Mouse (Mus musculus): ENCODE measurements at regions not wholly inside any gene's neighbourhood (a gene's known extent, or its start where the extent isn't known, plus 50 kb on each side); places are given as distances from the start of the nearest gene placed in this dataset.
A peak's percentile ranks its signal among the peaks of the same experiment; 100 is the strongest.

DNA sequence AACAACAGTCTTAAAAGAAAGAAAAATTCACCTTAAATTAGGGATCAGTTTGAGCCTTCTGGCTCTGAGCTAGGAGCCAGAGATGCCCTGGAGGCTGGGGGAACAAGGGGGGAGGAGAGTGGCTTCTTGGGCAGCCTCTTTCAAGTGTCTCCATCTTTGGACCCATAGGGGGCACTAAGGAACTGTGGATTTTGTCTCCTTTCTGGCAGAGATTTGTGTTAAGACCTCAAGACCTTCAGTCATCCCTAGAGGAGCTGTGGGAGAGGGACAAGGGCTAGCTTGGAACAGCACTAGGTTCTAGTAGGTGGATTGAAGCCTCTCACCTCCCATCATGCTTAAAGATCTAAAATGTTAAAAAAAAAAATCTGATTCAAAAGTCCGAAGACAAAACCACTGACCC is 155.2 kb downstream of the Opa1 start:
- Histone ChIP-seq H3K27me3 (ENCODE audit: control insufficient read depth, insufficient read depth, low read length) (peaks cover 4% of the 10 kb centered on the region; the same call in 1 of the 2 replicates), H3K36me3 (ENCODE audit: control insufficient read depth, insufficient read depth, low read length) (no peaks in the 10 kb centered on the region), H3K9me3 (ENCODE audit: control insufficient read depth, low read length) (no peaks in the 10 kb centered on the region), H3K4me3 (replicated peaks; ENCODE audit: low read length) (no peak overlapping the region), H3K9ac (ENCODE audit: low read depth, low read length, severe bottlenecking) (no peak overlapping the region), H3K4me1 (ENCODE audit: control insufficient read depth, insufficient read depth, low read length) (peaks cover 41% of the 10 kb centered on the region), H3K4me2 (replicated peaks; ENCODE audit: low read depth, low read length, severe bottlenecking) (peak overlapping the region; percentile 39), H3K27ac (replicated peaks; ENCODE audit: low read depth, low read length) (peak overlapping the region; percentile 59; the same call in 1 of the 2 replicates)
- TF ChIP-seq POLR2A (IDR thresholded peaks at IDR 0.05; ENCODE audit: borderline replicate concordance, extremely low read depth, insufficient read depth, insufficient read length), result no peak
- WGBS, result 4% methylated on average over 1 of the region's 1 CpGs
- ATAC-seq (ENCODE audit: low FRiP score, low read depth) (peak; percentile 69), DNase-seq (ENCODE audit: low spot score) (peak; percentile 83)

DNA sequence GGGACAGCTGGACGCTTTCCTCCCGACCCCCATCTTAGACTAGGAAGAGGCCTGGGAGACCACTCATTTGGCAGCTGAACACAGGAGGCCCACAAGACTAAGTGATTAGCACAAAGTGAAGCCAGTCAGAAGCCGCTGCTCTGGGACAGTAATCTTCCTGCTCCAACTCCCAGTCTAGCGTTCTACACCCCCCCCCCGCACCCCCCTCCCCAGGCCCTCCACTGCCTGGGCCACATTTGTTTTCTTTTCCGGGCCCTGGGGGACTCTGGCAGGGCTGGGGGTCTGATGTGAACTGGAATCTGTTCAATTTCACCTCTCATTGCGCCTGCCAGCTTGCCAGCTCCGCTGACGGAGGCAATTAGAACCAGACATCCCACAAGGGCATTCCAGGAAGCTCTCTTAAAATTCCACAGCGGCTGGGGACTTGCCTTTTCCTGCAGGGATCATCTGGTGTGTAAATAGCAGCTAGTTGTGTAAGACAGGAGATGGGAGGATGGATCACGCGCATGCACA is 155.7 kb downstream of the Opa1 start:
- H3K4me3 ChIP-seq (replicated peaks; ENCODE audit: low read length), result no peak overlapping the region

DNA sequence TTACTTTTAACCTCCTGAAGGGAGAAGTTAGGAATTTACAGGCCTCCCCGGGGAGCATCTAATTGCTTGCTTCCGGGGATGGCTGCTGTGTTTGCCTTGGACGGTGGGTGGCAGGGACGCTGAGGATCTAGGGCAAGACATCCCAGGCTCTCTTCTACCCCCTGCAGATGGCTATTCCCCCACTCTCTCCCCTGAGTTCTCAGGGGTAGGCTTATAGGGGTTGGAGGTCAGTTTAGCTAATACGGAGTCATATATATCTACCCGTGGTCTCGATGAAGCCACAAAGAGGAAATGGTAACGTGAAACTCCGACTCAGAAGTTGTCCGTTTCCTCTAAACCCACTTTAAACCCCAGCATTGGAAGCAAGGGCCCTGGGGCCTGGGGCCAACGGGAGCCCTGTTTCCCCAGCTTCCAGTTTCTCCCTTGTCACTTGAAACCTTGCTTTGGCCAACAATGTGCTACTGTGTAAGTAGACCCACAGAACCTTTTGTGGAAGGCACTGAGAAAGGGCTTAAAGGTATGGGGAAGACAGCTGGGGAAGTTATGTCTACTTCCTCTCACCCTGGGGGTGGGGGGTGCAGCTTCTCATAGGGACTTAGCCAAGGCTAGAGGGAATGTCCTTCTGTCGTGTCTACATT is 156.4 kb downstream of the Opa1 start:
- H3K9me3 ChIP-seq (ENCODE audit: control insufficient read depth, low read length), result no peaks in the 10 kb centered on the region
- ATAC-seq (ENCODE audit: low FRiP score, low read depth) (peak; percentile 18), DNase-seq (ENCODE audit: low spot score) (peak; percentile 43)
- H3K4me1 ChIP-seq (ENCODE audit: control insufficient read depth, insufficient read depth, low read length), result peaks cover 29% of the 10 kb centered on the region
- no peak overlapping the region for H3K4me2 ChIP-seq (replicated peaks; ENCODE audit: low read depth, low read length, severe bottlenecking)
- H3K27ac ChIP-seq (replicated peaks; ENCODE audit: low read depth, low read length), result no peak overlapping the region; the same call in 1 of the 2 replicates
- no peaks in the 10 kb centered on the region for H3K36me3 ChIP-seq (ENCODE audit: control insufficient read depth, insufficient read depth, low read length)
- no peak overlapping the region for H3K9ac ChIP-seq (ENCODE audit: low read depth, low read length, severe bottlenecking)
- no peak overlapping the region for H3K4me3 ChIP-seq (replicated peaks; ENCODE audit: low read length)
- 8% methylated on average over 12 of the region's 12 CpGs for WGBS
- TF ChIP-seq POLR2A (IDR thresholded peaks at IDR 0.05; ENCODE audit: borderline replicate concordance, extremely low read depth, insufficient read depth, insufficient read length), result no peak
- peaks cover 4% of the 10 kb centered on the region; the same call in 1 of the 2 replicates for H3K27me3 ChIP-seq (ENCODE audit: control insufficient read depth, insufficient read depth, low read length)

More for the DNA sequence above, 155.7 kb downstream of the Opa1 start:
- WGBS, result 1% methylated on average over 12 of the region's 12 CpGs
- DNase-seq (ENCODE audit: low spot score) (peak; percentile 79), ATAC-seq (ENCODE audit: low FRiP score, low read depth) (peak; percentile 79)
- Histone ChIP-seq H3K27ac (replicated peaks; ENCODE audit: low read depth, low read length) (peak overlapping the region; percentile 59; the same call in 1 of the 2 replicates), H3K9me3 (ENCODE audit: control insufficient read depth, low read length) (no peaks in the 10 kb centered on the region), H3K4me1 (ENCODE audit: control insufficient read depth, insufficient read depth, low read length) (peaks cover 36% of the 10 kb centered on the region), H3K36me3 (ENCODE audit: control insufficient read depth, insufficient read depth, low read length) (no peaks in the 10 kb centered on the region), H3K27me3 (ENCODE audit: control insufficient read depth, insufficient read depth, low read length) (peaks cover 4% of the 10 kb centered on the region; the same call in 1 of the 2 replicates), H3K4me2 (replicated peaks; ENCODE audit: low read depth, low read length, severe bottlenecking) (peak overlapping the region; percentile 39), H3K9ac (ENCODE audit: low read depth, low read length, severe bottlenecking) (peak overlapping the region; percentile 3; the same call in 1 of the 2 replicates)
- TF ChIP-seq POLR2A (IDR thresholded peaks at IDR 0.05; ENCODE audit: borderline replicate concordance, extremely low read depth, insufficient read depth, insufficient read length), result no peak

DNA sequence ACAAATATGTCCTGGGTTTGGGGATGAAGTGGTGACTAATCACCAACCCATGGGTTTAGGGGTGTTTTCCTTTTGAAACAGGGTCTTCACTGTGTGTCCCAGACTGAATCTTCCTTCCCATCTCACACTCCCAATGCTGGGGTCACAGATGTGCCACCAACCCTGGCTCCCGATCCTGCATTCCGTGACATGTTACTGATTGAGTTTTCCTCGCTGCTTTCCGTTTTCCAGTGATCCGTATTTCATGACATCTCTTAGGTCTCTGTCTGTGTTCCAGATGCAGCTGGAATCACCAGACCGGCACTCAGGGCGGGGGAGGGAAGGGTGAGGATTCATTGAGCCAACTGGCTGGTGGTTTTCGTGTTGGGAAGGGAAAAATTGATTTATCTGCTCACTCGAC is 157.1 kb downstream of the Opa1 start:
- Histone ChIP-seq H3K9me3 (ENCODE audit: control insufficient read depth, low read length) (no peaks in the 10 kb centered on the region), H3K9ac (ENCODE audit: low read depth, low read length, severe bottlenecking) (no peak overlapping the region), H3K4me1 (ENCODE audit: control insufficient read depth, insufficient read depth, low read length) (peaks cover 29% of the 10 kb centered on the region), H3K27ac (replicated peaks; ENCODE audit: low read depth, low read length) (no peak overlapping the region), H3K27me3 (ENCODE audit: control insufficient read depth, insufficient read depth, low read length) (peaks cover 4% of the 10 kb centered on the region; the same call in 1 of the 2 replicates), H3K4me2 (replicated peaks; ENCODE audit: low read depth, low read length, severe bottlenecking) (no peak overlapping the region), H3K4me3 (replicated peaks; ENCODE audit: low read length) (no peak overlapping the region), H3K36me3 (ENCODE audit: control insufficient read depth, insufficient read depth, low read length) (no peaks in the 10 kb centered on the region)
- TF ChIP-seq POLR2A (IDR thresholded peaks at IDR 0.05; ENCODE audit: borderline replicate concordance, extremely low read depth, insufficient read depth, insufficient read length), result no peak
- WGBS, result 50% methylated on average over 9 of the region's 9 CpGs
- ATAC-seq (ENCODE audit: low FRiP score, low read depth) (no peak), DNase-seq (ENCODE audit: low spot score) (no peak)

DNA sequence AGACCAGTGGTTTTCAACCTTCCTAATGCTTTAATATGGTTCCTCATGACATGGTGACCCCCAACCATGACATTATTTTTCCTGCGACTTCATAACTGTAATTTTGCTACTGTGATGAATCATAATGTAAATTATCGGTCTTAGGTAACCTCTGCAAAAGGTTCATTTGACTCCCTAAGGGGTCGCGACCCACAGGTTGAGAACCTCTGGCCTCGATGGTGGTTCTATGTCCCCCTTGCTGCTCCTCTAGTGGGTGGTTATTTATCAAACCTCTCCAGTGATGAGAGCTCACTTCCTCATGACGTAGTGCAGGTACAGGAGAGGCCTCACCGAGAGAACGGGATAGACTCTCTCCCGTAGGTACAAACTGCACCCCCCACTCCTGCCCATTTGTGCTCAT is 158.9 kb downstream of the Opa1 start:
- no peak overlapping the region for H3K9ac ChIP-seq (ENCODE audit: low read depth, low read length, severe bottlenecking)
- no peak overlapping the region for H3K27ac ChIP-seq (replicated peaks; ENCODE audit: low read depth, low read length)
- 89% methylated on average over 9 of the region's 9 CpGs for whole genome bisulfite sequencing
- ATAC-seq (ENCODE audit: low FRiP score, low read depth), result no peak
- H3K4me2 ChIP-seq (replicated peaks; ENCODE audit: low read depth, low read length, severe bottlenecking), result no peak overlapping the region
- no peaks in the 10 kb centered on the region for H3K9me3 ChIP-seq (ENCODE audit: control insufficient read depth, low read length)
- no peak overlapping the region for H3K4me3 ChIP-seq (replicated peaks; ENCODE audit: low read length)
- no peak for TF ChIP-seq POLR2A (IDR thresholded peaks at IDR 0.05; ENCODE audit: borderline replicate concordance, extremely low read depth, insufficient read depth, insufficient read length)
- DNase-seq (ENCODE audit: low spot score), result no peak
- no peaks in the 10 kb centered on the region for H3K36me3 ChIP-seq (ENCODE audit: control insufficient read depth, insufficient read depth, low read length)
- H3K4me1 ChIP-seq (ENCODE audit: control insufficient read depth, insufficient read depth, low read length), result peaks cover 35% of the 10 kb centered on the region
- H3K27me3 ChIP-seq (ENCODE audit: control insufficient read depth, insufficient read depth, low read length), result 0 out of 2 replicates have a peak, but pooled peaks cover 3% of the 10 kb centered on the region
